In the genomic region with DNA sequence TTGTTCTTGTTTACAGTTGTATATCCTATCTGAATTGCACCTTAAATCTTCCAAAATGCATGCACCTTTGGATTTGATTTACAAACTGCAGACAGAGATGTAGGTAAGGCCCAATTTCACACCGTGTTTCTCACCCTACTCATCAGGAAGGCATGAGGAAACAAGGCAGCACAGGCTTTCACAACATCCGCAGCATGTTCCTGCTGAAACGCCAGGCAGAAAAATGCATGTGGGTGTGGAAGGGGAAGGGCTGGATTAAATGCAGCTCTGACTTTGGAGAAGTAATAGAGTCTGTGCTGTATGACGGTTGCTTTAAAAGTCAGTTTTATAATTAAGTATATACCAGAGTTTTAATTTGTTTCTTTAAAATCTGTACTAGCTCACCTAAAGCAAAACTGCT, we compare ENCODE assay signal across 9 mouse cellular contexts. TPM values are rescaled to one million over a fixed set of nuclear protein-coding genes. Genes with fewer than 3 reads are reported as not detected.
DNase-seq lines count a peak whose midpoint lies in the region; ATAC-seq lines count a peak whose summit lies in the region.
"Had no signal": no experiment of that assay in that cellular context is flagged by ENCODE, and none has a peak within 500 bp of the region (broad histone marks: within the 10 kb centered on the region; RNA-seq: fewer than 3 reads in every experiment).

No protein-coding gene starts in this region.

- H3K9ac ChIP-seq in heart, embryonic 13.5 days: no peak overlapping the region
- no peak overlapping the region for H3K9ac ChIP-seq in neural tube, embryonic 15.5 days (replicated peaks)
- H3K9ac ChIP-seq: embryonic facial prominence, embryonic 12.5 days had no signal

- peaks cover 23% of the 10 kb centered on the region for H3K4me1 ChIP-seq in heart, embryonic 13.5 days
- H3K4me1 ChIP-seq in neural tube, embryonic 15.5 days: peaks cover 4% of the 10 kb centered on the region; the same call in 1 of the 2 replicates

- H3K27me3 ChIP-seq in heart, embryonic 13.5 days (replicated peaks): no peaks in the 10 kb centered on the region
- no peaks in the 10 kb centered on the region for H3K27me3 ChIP-seq in neural tube, embryonic 15.5 days (replicated peaks)
- H3K27me3 ChIP-seq: embryonic facial prominence, embryonic 12.5 days had no signal

- no peak for DNase-seq in heart, postnatal 4 days
- peak; percentile 48 to 65 for DNase-seq in urinary bladder, postnatal 36 days (ENCODE audit: low spot score in 2 of 2)
- DNase-seq in urinary bladder, adult 2 months (ENCODE audit: low spot score): no peak
- peak; percentile 24 to 29 for DNase-seq in left cerebral cortex, postnatal 36 days (ENCODE audit: low spot score in 2 of 2)
- DNase-seq in ovary, postnatal 10 days (ENCODE audit: low spot score): no peak
- no peak for DNase-seq in kidney, adult 18-20 months

- intact Hi-C loops in left cerebral cortex, postnatal 36 days (cut with DNase I): no loop called here

- H3K36me3 ChIP-seq in heart, embryonic 13.5 days: peaks cover 4% of the 10 kb centered on the region; the same call in 1 of the 2 replicates
- no peaks in the 10 kb centered on the region for H3K36me3 ChIP-seq in neural tube, embryonic 15.5 days

- 0 out of 2 replicates have a peak, but pooled peaks cover 6% of the 10 kb centered on the region for H3K9me3 ChIP-seq in heart, embryonic 13.5 days
- H3K9me3 ChIP-seq in neural tube, embryonic 15.5 days (replicated peaks): no peaks in the 10 kb centered on the region
- H3K9me3 ChIP-seq: embryonic facial prominence, embryonic 12.5 days had no signal

- 32% methylated on average over 4 of the region's 4 CpGs for WGBS in heart, embryonic 13.5 days
- 62% methylated on average over 4 of the region's 4 CpGs for WGBS in neural tube, embryonic 15.5 days

- ATAC-seq in heart, embryonic 13.5 days (ENCODE audit: extremely low read depth, insufficient number of reproducible peaks, low FRiP score, low TSS enrichment): no peak
- no peak for ATAC-seq in neural tube, embryonic 15.5 days (ENCODE audit: low FRiP score)

- no peak overlapping the region for H3K4me2 ChIP-seq in heart, embryonic 13.5 days
- H3K4me2 ChIP-seq in neural tube, embryonic 15.5 days: no peak overlapping the region
- H3K4me2 ChIP-seq: embryonic facial prominence, embryonic 12.5 days had no signal

- H3K27ac ChIP-seq in heart, embryonic 13.5 days (replicated peaks): peak overlapping the region; percentile 29; the same call in 1 of the 2 replicates
- H3K27ac ChIP-seq in neural tube, embryonic 15.5 days (replicated peaks): no peak overlapping the region
- H3K27ac ChIP-seq: embryonic facial prominence, embryonic 12.5 days had no signal

- no peak overlapping the region for H3K4me3 ChIP-seq in heart, embryonic 13.5 days
- H3K4me3 ChIP-seq in neural tube, embryonic 15.5 days (replicated peaks): no peak overlapping the region
- H3K4me3 ChIP-seq: embryonic facial prominence, embryonic 12.5 days had no signal

RNA-seq across cellular contexts. Expression of a gene that starts 1.9 kb away (rescaled TPM):
- polyA plus RNA-seq in heart, embryonic 13.5 days (2015; fragmentation: Nextera tagmentation; extraction: Ambion mirVana): 2.9 and 3.3 TPM in 2 replicates
- total RNA-seq in heart, postnatal 4 days (2021): 10 to 100 TPM; 41.0 to 43.9 TPM
- polyA plus RNA-seq in urinary bladder, adult 2 months (2012; rRNA removed): 4.4 and 11.8 TPM in 2 replicates
- 100 to 1,000 TPM; 471 to 473 TPM for total RNA-seq in left cerebral cortex, postnatal 36 days (2021)
- 8.7 and 11.7 TPM in 2 replicates for polyA plus RNA-seq in neural tube, embryonic 15.5 days (2015; fragmentation: Nextera tagmentation; extraction: Ambion mirVana)

Comparison
In these comparisons a context has a peak if more than half of its experiments do, and no peak if none do; other contexts are left out.
1. DNase-seq: peak in urinary bladder, postnatal 36 days (2 of 2) and left cerebral cortex, postnatal 36 days (2 of 2); none in heart, postnatal 4 days (single experiment), urinary bladder, adult 2 months (single experiment), ovary, postnatal 10 days (single experiment) and kidney, adult 18-20 months (single experiment).